Mouse (Mus musculus): ENCODE measurements around the gene Ralgps1. TPM values are rescaled to one million over a fixed set of nuclear protein-coding genes. Genes with fewer than 3 reads are reported as not detected.

The Ralgps1 gene
- 3.7 and 8.5 TPM in 2 replicates for polyA plus RNA-seq (2012; rRNA removed)

- DNase-seq (ENCODE audit: low read depth, low spot score) = peak; percentile 57
- WGBS = under 1% methylated on average over 66 of the region's 74 CpGs
These were observed at the start of gene Ralgps1 for GRCm38 (mm10) chr2:33370777-33371647. Gene Ralgps1, minus strand, starts transcription at chr2:33371486.

DNA sequence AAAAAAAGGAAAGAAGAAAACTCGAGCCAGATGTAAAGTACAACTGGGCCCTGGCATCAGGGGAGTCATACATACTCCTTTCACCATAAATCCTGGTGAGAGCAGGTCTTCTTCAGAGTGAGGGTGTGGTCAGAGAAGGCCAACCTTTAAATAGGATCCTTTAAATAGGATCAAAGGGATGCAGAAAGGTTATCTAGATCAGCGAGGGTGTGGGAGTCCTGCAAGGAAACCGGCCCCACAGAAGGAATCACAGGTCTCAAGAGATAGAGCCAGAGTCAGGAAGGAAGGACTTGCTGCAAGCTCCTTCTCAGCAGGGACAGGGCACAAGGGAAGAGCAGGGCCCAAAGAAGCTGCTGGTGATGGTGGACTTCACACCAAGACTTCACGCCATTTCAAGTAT, 46.2 kb upstream of the Ralgps1 start:
- WGBS = 56% methylated on average over 4 of the region's 4 CpGs
- no peak for DNase-seq (ENCODE audit: low read depth, low spot score)

DNA sequence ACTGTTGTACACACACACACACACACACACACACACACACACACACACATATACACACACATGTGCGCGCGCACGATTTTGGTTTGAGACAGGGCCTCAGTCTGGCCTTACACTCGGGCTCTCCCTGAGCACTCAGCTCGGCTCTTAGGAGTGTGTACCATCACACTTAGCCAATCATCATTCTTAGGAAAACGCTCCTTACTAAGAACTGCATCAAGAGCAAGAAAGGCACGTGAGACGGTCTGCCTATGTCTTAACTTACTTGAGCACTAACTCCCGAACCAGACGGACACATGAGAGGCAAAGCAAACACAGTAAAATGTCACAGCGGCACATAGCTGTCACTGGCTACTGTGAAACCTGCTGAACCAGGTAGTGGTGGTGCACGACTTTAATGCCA, 42.7 kb upstream of the Ralgps1 start:
- 71% methylated on average over 13 of the region's 13 CpGs for WGBS
- DNase-seq (ENCODE audit: low read depth, low spot score) = no peak

DNA sequence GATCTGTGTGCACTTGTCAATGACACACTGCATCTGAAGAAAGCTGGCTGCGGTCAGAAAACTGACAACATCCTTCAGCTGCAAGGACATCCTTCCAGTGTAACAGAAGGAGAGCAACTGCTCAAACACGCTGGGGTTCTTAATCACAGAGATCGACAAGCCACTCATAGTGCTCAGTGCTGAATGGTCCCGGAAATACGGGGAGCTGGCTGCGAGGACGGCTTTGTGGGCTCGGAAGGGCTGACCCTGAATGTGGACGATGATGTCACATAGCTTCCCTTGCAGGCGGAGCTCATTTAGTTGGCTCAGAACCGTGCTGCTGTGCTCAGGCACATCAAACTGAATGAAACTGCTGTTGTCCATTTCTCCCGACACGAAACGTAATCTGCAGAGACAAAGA, 40.8 kb upstream of the Ralgps1 start:
- WGBS = 85% methylated on average over 14 of the region's 14 CpGs
- no peak for DNase-seq (ENCODE audit: low read depth, low spot score)

DNA sequence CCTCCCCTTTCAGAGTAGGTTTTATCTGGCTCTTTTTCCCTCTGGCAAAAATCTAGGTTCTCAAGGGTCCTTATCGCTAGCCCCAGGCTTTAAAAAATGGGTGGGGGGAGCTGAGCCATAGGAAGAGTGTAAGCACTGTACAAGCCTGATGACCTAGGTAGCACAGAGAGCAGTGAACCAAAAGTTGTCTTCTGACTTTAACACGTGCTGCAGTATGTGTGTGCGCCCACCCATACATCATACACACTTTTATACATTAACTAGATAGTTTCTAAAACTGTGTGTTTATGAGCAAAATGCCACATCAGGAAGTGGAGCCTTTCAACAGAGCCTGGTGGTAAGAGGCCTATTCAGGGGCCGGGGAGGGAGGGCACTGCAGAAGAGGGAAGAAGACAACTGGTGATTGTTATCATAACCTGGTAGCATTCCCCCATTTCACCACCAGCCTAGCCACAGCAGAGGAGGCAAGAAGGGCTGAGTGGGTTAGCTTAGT, 32.3 kb upstream of the Ralgps1 start:
- no peak for DNase-seq (ENCODE audit: low read depth, low spot score)
- WGBS = 52% methylated on average over 4 of the region's 4 CpGs

DNA sequence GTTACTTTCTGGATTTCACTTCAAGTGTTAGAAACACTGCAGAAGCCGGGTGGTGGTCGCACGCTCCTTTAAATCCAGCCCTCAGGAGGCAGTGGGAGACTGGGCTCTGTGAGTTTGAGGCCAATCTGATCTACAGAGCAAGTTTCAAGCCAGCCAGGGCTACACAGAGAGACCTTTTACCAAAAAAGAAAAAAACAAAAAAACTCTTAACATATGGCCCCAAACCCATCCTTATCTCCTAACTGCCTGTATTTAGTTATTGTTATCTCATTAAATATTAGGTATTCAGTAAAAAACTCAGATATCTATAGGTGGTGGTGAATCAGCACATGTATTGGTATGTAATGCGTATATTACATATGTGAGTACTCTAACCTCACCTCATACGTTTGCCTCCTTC, 31.4 kb upstream of the Ralgps1 start:
- WGBS = 74% methylated on average over 5 of the region's 5 CpGs

DNA sequence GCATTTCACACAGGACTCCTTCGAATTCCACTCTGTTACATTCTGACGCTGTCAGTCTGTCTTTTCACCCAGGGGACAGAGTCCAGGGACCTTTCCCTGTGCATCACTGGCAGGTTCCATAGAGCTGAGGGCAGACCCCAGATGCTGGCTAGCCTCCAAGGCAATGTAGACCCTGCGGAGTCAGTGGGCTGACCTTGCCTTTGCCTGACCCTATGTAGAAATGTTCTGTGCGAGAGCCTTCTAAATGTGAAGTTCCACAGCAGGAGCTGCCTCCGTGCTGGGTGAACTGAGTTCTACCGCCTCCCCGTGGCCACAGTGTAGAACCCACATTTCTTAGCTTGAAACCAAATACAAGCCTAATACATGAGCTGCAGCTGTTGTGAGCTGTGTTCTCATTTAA, 30.9 kb upstream of the Ralgps1 start:
- peak; percentile 8 for DNase-seq (ENCODE audit: low read depth, low spot score)
- 38% methylated on average over 7 of the region's 7 CpGs for WGBS

More for the DNA sequence above, 31.4 kb upstream of the Ralgps1 start:
- no peak for DNase-seq (ENCODE audit: low read depth, low spot score)

DNA sequence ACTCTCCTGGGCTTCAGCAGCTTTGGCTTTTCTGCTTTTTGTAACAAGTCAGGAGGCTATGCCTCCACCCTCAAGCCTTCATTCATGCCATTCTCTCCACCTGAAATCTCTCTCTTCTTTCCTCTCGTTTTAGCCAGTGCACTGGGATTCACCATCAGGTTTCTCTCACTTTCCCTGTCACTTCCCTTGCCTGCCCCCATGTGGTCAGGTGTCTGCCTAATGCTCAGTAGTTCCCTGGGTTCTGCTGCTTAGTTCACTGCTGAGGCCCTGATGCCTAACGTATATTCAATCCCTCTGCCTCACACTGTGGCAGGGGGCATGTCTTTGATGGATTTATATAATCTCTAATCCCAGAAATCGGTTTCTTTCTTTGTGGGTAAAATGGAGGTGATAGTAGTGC, 29.9 kb upstream of the Ralgps1 start:
- 38% methylated on average over 3 of the region's 3 CpGs for WGBS
- DNase-seq (ENCODE audit: low read depth, low spot score) = no peak

DNA sequence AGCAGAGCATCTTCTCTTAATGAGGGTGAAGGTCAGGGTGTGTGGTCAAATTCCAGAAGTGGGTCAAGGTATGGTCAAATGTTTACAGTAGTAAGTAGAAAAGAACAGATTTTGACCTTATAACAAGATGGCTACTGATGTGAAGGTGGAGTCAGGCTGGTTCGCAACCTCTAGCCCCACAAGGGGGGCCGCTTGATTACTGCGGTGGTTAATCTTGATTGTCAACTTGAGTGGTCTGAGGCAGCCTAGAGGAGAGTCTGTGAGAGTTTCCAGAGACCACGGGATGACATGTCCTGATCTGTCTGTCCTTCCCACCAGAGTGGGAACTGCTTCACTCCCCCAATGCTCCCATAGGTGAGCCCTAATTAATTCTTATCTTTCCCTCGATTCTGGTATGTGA, 29.3 kb upstream of the Ralgps1 start:
- no peak for DNase-seq (ENCODE audit: low read depth, low spot score)
- WGBS = 73% methylated on average over 5 of the region's 5 CpGs

GRCm38 (mm10) chr2:33399091-33399490, 27.8 kb upstream of the Ralgps1 start:
- no peak for DNase-seq (ENCODE audit: low read depth, low spot score)
- WGBS = 72% methylated on average over 7 of the region's 7 CpGs

DNA sequence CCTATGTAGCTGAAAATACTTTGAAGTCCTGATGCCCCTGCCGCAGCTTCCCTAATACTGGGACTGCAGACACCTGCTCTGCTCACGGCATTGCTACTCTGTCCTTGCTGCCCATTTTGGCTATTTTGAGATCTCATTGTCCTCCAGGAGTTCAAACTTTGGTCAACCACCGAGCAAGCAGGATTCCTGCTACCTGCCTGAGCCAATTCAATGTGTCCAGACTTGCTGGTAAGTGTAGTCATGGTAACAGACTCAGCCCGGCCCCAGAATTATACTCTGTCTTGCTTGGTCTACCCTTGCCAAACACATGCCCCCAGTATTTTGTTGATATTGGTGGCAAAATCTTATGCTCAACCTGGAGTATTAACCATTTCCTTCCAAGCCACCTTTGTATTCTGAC, 25.8 kb upstream of the Ralgps1 start:
- DNase-seq (ENCODE audit: low read depth, low spot score) = no peak
- WGBS = 71% methylated on average over 4 of the region's 4 CpGs

- 72% methylated on average over 2 of the region's 2 CpGs for WGBS
- no peak for DNase-seq (ENCODE audit: low read depth, low spot score)
These were observed 23.8 kb upstream of the Ralgps1 start for GRCm38 (mm10) chr2:33395053-33395452.

GRCm38 (mm10) chr2:33393951-33394635, 22.8 kb upstream of the Ralgps1 start:
- DNase-seq (ENCODE audit: low read depth, low spot score) = no peak
- 68% methylated on average over 11 of the region's 11 CpGs for WGBS

DNA sequence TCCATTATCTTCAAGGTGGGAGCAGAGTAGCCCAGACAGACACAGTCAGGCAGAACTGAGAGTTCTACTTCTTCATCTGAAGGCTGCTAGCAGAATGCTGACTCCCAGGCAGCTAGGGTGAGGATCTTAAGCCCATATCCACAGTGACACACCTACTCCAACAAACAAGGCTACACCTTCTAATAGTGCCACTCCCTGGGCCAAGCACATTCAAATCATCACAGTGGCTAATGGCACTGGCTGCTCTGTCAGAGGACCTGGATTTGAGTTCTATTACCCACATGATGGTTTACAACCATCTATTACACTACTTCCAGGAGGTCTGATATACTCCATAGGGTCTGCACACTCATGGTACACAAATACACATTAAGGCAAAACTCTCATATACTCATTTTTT, 21.7 kb upstream of the Ralgps1 start:
- no peak for DNase-seq (ENCODE audit: low read depth, low spot score)

DNA sequence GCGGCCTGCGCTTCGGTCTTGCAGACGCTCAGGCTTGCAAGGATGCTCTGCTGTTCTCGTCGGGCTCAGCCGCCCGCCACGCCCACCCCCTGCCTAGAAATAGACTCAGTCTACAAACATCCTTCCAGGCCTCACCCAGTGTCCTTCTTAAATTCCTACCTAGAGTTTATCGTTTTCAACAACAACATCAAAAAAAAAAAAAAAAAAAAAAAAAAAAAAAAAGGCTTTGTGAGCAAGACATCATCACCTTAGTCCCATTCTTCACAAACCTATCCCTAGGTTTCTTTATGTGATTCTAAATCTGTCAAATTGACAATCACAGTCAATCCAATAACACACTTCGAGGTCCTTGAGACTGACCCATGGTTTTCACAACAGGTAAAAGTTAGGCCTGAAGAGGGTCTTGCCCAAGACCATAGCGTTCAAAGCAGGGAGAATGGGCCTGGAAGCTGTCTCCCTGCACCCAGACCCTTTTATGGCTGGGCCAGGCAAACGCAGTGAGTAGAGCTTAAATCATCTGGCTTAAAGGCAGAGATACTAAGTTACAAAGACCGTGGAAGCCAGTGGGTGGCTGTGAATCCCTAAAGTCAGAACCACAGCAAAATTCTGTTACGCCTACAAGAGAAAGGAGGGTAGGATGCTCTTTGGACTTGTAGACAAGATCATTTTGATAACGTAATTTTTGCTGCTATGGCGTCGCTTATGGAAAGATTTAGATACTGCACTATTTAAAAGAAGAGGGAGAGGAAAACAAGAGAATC, 542 bp upstream of the Ralgps1 start:
- DNase-seq (ENCODE audit: low read depth, low spot score) = no peak
- WGBS = 36% methylated on average over 16 of the region's 18 CpGs

GRCm38 (mm10) chr2:33370276-33370776, 960 bp downstream of the Ralgps1 start:
- WGBS = 10% methylated on average over 13 of the region's 15 CpGs

GRCm38 (mm10) chr2:33369453-33369852, 1.8 kb downstream of the Ralgps1 start:
- whole genome bisulfite sequencing = 69% methylated on average over 3 of the region's 3 CpGs
- DNase-seq (ENCODE audit: low read depth, low spot score) = no peak

More at GRCm38 (mm10) chr2:33370276-33370776, 960 bp downstream of the Ralgps1 start:
- DNase-seq (ENCODE audit: low read depth, low spot score) = no peak

- 80% methylated on average over 1 of the region's 1 CpGs for WGBS
- DNase-seq (ENCODE audit: low read depth, low spot score) = no peak
These were observed 2.8 kb downstream of the Ralgps1 start for GRCm38 (mm10) chr2:33368486-33368885.

- DNase-seq (ENCODE audit: low read depth, low spot score) = no peak
- 33% methylated on average over 9 of the region's 9 CpGs for WGBS
These were observed 5.4 kb downstream of the Ralgps1 start for GRCm38 (mm10) chr2:33365703-33366471.
